ENCODE assay signal across 21 mouse cellular contexts in the genomic region with DNA sequence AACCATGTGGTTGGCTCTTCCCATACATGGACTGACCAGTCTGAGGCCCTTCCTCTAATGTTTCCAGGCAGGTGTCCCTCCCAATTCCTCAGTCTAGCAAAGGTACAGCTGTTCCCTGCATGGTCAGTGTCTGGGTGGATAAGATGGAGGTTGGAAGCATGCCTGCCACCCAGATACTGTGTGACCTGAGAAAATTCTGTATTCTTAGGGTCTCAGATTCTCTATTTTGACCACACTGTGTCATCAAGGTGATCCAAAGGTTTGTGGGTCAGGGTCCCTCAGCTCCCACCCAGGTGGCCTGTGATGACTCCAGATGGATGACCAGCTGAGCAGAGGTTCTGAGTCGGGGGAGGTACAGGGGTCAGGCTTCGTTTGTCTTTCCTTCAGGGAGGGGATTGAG. TPM values are rescaled to one million over a fixed set of nuclear protein-coding genes. Genes with fewer than 3 reads are reported as not detected.
A peak's percentile ranks its signal among the peaks of the same experiment; 100 is the strongest.
DNase-seq lines count a peak whose midpoint lies in the region; ATAC-seq and TF ChIP-seq lines count a peak whose summit lies in the region.
"Had no signal": no experiment of that assay in that cellular context is flagged by ENCODE, and none has a peak within 500 bp of the region (broad histone marks: within the 10 kb centered on the region; RNA-seq: fewer than 3 reads in every experiment).

No protein-coding gene starts in this region.

- TF ChIP-seq CTCF in cerebellum, adult 2 months (IDR thresholded peaks at IDR 0.05; ENCODE audit: borderline replicate concordance, insufficient read depth, low read depth, low read length) = no peak

- no peak for TF ChIP-seq POLR2A in cerebellum, adult 2 months (IDR thresholded peaks at IDR 0.05; ENCODE audit: borderline replicate concordance, insufficient read depth, low read length)

- H3K4me3 ChIP-seq in cerebellum, adult 2 months (replicated peaks; ENCODE audit: insufficient read depth, low read depth, low read length) = peak overlapping the region; percentile 82
- H3K4me3 ChIP-seq in forebrain, embryonic 13.5 days = no peak overlapping the region
- H3K4me3 ChIP-seq in forebrain, embryonic 11.5 days (ENCODE audit: low read depth, low read length) = no peak overlapping the region
- H3K4me3 ChIP-seq: embryonic facial prominence, embryonic 13.5 days; embryonic facial prominence, embryonic 15.5 days; erythroblast, embryonic 14.5 days; forebrain, embryonic 10.5 days had no signal

- H3K27ac ChIP-seq in cerebellum, adult 2 months (ENCODE audit: insufficient read depth, low read length) = peak overlapping the region; percentile 87
- no peak overlapping the region for H3K27ac ChIP-seq in forebrain, embryonic 13.5 days
- H3K27ac ChIP-seq in forebrain, embryonic 11.5 days (ENCODE audit: low read depth, low read length) = no peak overlapping the region
- H3K27ac ChIP-seq: embryonic facial prominence, embryonic 13.5 days; embryonic facial prominence, embryonic 15.5 days; forebrain, embryonic 10.5 days had no signal

- WGBS in cerebellum, adult 2 months = 14% methylated on average over 2 of the region's 2 CpGs
- WGBS in forebrain, embryonic 13.5 days = 80% methylated on average over 2 of the region's 2 CpGs
- WGBS in forebrain, embryonic 11.5 days = 83% methylated on average over 2 of the region's 2 CpGs

- no peaks in the 10 kb centered on the region for H3K9me3 ChIP-seq in forebrain, embryonic 13.5 days (replicated peaks)
- no peaks in the 10 kb centered on the region for H3K9me3 ChIP-seq in forebrain, embryonic 11.5 days (ENCODE audit: control insufficient read depth, low read length)
- H3K9me3 ChIP-seq: embryonic facial prominence, embryonic 13.5 days; embryonic facial prominence, embryonic 15.5 days; forebrain, embryonic 10.5 days had no signal

- H3K36me3 ChIP-seq in forebrain, embryonic 13.5 days (ENCODE audit: poor library complexity, severe bottlenecking) = no peaks in the 10 kb centered on the region
- no peaks in the 10 kb centered on the region for H3K36me3 ChIP-seq in forebrain, embryonic 11.5 days (ENCODE audit: control insufficient read depth, insufficient read depth, low read length)
- H3K36me3 ChIP-seq: embryonic facial prominence, embryonic 13.5 days; embryonic facial prominence, embryonic 15.5 days; forebrain, embryonic 10.5 days had no signal

- 0 out of 2 replicates have a peak overlapping the region, but pooled peaks have one; percentile 2 for H3K9ac ChIP-seq in forebrain, embryonic 13.5 days
- no peak overlapping the region for H3K9ac ChIP-seq in forebrain, embryonic 11.5 days (ENCODE audit: low read length)
- H3K9ac ChIP-seq: embryonic facial prominence, embryonic 13.5 days; embryonic facial prominence, embryonic 15.5 days had no signal

- no peak for ATAC-seq in forebrain, embryonic 13.5 days
- ATAC-seq in forebrain, embryonic 11.5 days (replicated peaks; ENCODE audit: low FRiP score) = no peak
- ATAC-seq: activated CD4-positive, CD25-positive, alpha-beta regulatory T cell, adult 4 months; CD4-positive, CD25-positive, alpha-beta regulatory T cell, adult 4 months; forebrain, embryonic 14.5 days; forebrain, embryonic 16.5 days; Patski had no signal

- no peak for DNase-seq in cerebellum, adult 2 months
- DNase-seq in cerebellum, adult 18-20 months = no peak
- no peak for DNase-seq in forebrain, embryonic 11.5 days (ENCODE audit: low spot score)
- DNase-seq in brain, adult 2 months (ENCODE audit: low read depth, low spot score) = peak; percentile 44
- DNase-seq: adrenal gland, adult 8-10 months; adrenal gland, postnatal 14 days; adrenal gland, postnatal 36 days; B cell, adult 2 months; embryo, embryonic 11 days had no signal

- H3K4me2 ChIP-seq in forebrain, embryonic 13.5 days = no peak overlapping the region
- no peak overlapping the region for H3K4me2 ChIP-seq in forebrain, embryonic 11.5 days (ENCODE audit: low read depth, low read length, severe bottlenecking)
- H3K4me2 ChIP-seq: embryonic facial prominence, embryonic 13.5 days; embryonic facial prominence, embryonic 15.5 days had no signal

- H3K4me1 ChIP-seq in cerebellum, adult 2 months (ENCODE audit: control insufficient read depth, insufficient read depth, low read length) = peaks cover 50% of the 10 kb centered on the region
- peaks cover 25% of the 10 kb centered on the region for H3K4me1 ChIP-seq in forebrain, embryonic 13.5 days
- H3K4me1 ChIP-seq in forebrain, embryonic 11.5 days (replicated peaks; ENCODE audit: control insufficient read depth, insufficient read depth, low read length) = peaks cover 6% of the 10 kb centered on the region; the same call in 1 of the 2 replicates

- no peaks in the 10 kb centered on the region for H3K27me3 ChIP-seq in cerebellum, adult 2 months (ENCODE audit: control insufficient read depth, insufficient read depth, low read length)
- H3K27me3 ChIP-seq in forebrain, embryonic 13.5 days = peaks cover 18% of the 10 kb centered on the region
- peaks cover 4% of the 10 kb centered on the region for H3K27me3 ChIP-seq in forebrain, embryonic 11.5 days (ENCODE audit: control insufficient read depth, insufficient read depth, low read length)
- H3K27me3 ChIP-seq: CH12.LX, Patski had no signal

RNA-seq across cellular contexts. Expression of a gene that starts 10.1 kb away (rescaled TPM):
- polyA plus RNA-seq in cerebellum, adult 2 months (2012; rRNA removed) = 140 and 162 TPM in 2 replicates
- 18.0 and 20.0 TPM in 2 replicates for polyA plus RNA-seq in forebrain, embryonic 13.5 days (2015; fragmentation: Nextera tagmentation; extraction: Ambion mirVana)
- 29.7 and 34.0 TPM in 2 replicates for polyA plus RNA-seq in forebrain, embryonic 11.5 days (2014; fragmentation: Nextera tagmentation; extraction: Ambion mirVana)

RNA-seq across cellular contexts. Expression of a gene that starts 10.3 kb away (rescaled TPM):
- 58.9 and 62.3 TPM in 2 replicates for polyA plus RNA-seq in cerebellum, adult 2 months (2012; rRNA removed)
- 76.5 and 89.5 TPM in 2 replicates for polyA plus RNA-seq in forebrain, embryonic 13.5 days (2015; fragmentation: Nextera tagmentation; extraction: Ambion mirVana)
- 73.9 and 78.5 TPM in 2 replicates for polyA plus RNA-seq in forebrain, embryonic 11.5 days (2014; fragmentation: Nextera tagmentation; extraction: Ambion mirVana)

RNA-seq across cellular contexts. Expression of a gene that starts 18.0 kb away (rescaled TPM):
- polyA plus RNA-seq in cerebellum, adult 2 months (2012; rRNA removed) = 68.7 and 73.9 TPM in 2 replicates
- polyA plus RNA-seq in forebrain, embryonic 13.5 days (2015; fragmentation: Nextera tagmentation; extraction: Ambion mirVana) = 12.0 and 14.3 TPM in 2 replicates
- polyA plus RNA-seq in forebrain, embryonic 11.5 days (2014; fragmentation: Nextera tagmentation; extraction: Ambion mirVana) = 40.3 and 48.6 TPM in 2 replicates

RNA-seq across cellular contexts. Expression of a gene that starts 24.3 kb away (rescaled TPM):
- 8.3 and 10.1 TPM in 2 replicates for polyA plus RNA-seq in cerebellum, adult 2 months (2012; rRNA removed)
- polyA plus RNA-seq in forebrain, embryonic 13.5 days (2015; fragmentation: Nextera tagmentation; extraction: Ambion mirVana) = 3.2 and 6.0 TPM in 2 replicates
- polyA plus RNA-seq in forebrain, embryonic 11.5 days (2014; fragmentation: Nextera tagmentation; extraction: Ambion mirVana) = 3.6 and 5.9 TPM in 2 replicates
- polyA plus RNA-seq: activated CD4-positive, CD25-positive, alpha-beta regulatory T cell, adult 4 months; CD4-positive, CD25-positive, alpha-beta regulatory T cell, adult 4 months; G1E had no signal

RNA-seq across cellular contexts. Expression of a gene that starts 30.2 kb away (rescaled TPM):
- polyA plus RNA-seq in cerebellum, adult 2 months (2012; rRNA removed) = 46.8 and 51.3 TPM in 2 replicates
- 19.5 and 21.0 TPM in 2 replicates for polyA plus RNA-seq in forebrain, embryonic 13.5 days (2015; fragmentation: Nextera tagmentation; extraction: Ambion mirVana)
- 16.9 and 17.9 TPM in 2 replicates for polyA plus RNA-seq in forebrain, embryonic 11.5 days (2014; fragmentation: Nextera tagmentation; extraction: Ambion mirVana)
